In genomic region chr5:124365754-124366153, GRCm38 (mm10) we compare ENCODE assay signal across 11 mouse cellular contexts.
"Had no signal": no experiment of that assay in that cellular context is flagged by ENCODE, and none has a peak within 500 bp of the region (broad histone marks: within the 10 kb centered on the region; RNA-seq: fewer than 3 reads in every experiment).

No protein-coding gene starts in this region.

- DNase-seq: retina, postnatal 1 day; right cerebral cortex, postnatal 14 days; right cerebral cortex, postnatal 25 days; right cerebral cortex, postnatal 4 days; spleen, adult 18-20 months; thymus, adult 18-20 months; thymus, adult 2 months; thymus, postnatal 14 days; thymus, postnatal 25 days; thymus, postnatal 36 days; thymus, postnatal 4 days had no signal
